Mouse (Mus musculus) urinary bladder, postnatal 25 days (tissue): ENCODE results near the gene Zbtb17.

Source experiments
- DNase-seq: peaks from one replicate; pipeline ENCODE4 v3.0.0; 2022; ENCODE audit warnings: low spot score

The Zbtb17 gene

DNA sequence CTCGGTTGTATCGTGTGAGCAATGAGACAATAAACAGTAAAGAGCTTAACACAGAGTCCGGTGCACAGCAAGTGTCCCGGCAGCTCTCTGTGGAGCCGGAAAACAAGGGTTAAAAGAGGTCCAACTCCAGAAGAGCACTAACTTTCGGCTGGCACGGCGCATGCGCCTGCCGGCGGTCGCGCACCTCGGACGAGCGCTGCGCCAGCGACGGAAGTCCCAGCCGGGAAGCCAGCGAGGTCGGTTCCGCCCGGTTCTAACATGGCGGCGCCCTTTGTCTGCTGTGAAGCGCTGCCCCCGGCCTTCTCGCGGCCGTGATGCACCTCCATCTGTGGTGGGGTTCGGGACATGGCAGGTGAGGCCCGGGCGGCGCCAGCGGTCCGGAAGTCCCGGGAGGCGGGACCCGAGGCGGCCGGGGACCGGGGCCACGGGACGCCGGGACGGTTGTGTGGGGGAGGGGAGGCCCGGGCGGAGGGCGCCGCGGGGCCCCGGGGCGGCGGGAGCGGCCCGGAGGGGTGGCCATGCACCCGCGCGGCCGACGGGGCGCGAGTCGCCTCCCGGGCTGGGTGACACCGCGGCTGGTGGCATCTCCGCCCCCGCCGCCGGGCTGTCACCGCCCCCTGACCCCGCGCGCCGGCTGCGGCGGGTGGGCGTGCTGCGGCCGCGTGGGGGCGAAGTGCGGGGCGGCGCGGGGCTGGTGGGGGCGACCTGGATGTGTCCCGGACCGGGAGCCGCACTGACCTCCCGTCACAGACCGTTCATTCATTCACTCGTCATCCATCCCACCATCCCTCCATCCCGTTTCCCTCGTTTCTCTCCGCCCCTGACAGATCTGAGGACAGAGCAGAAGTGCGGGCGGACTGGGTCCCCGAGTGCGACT lies at the start of gene Zbtb17:
Gene Zbtb17 (plus strand): TSS at position 204 of the 877 bp plus-strand sequence.
- DNase-seq, result peak; percentile 87

DNA sequence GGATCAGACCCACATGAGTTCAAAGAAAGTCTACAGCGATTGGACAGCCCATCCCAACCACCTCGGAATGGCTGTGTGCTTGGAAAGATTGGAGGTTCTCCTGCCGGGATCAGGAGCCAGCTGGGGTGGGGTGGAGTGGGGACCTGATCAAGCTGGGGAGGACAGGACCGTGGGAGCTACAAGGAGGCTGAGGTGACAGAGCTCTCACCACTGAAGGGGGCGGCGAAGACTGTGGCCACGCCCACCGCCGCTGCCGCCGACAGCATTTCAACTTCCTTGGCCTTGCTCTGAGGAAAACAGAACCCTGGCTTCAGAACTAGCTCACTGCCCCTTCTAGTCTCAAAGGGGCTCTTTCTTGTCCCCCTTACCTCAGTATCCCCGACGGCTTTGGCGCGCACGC lies 49.7 kb upstream of the Zbtb17 start:
- DNase-seq, result no peak

DNA sequence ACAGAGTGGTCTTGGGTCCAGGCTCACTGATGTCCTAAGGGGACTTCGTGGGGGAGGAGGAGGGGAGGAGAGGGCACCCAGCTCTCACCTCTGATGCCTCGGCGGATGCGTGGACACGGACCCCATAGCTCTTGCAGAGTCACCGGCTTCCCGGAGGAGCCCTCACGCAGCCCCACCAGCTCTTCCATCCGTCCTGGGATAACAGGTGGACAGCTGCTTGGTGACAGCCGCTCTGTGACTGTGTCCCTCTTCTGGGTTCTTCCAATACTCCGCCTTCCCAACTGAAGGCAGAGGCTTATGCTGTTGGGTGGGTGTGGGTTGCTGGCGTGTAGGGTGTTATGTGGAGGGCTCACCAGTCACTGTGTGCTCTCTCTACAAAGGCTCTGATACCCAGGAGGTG lies 46.6 kb upstream of the Zbtb17 start:
- DNase-seq, result no peak

DNA sequence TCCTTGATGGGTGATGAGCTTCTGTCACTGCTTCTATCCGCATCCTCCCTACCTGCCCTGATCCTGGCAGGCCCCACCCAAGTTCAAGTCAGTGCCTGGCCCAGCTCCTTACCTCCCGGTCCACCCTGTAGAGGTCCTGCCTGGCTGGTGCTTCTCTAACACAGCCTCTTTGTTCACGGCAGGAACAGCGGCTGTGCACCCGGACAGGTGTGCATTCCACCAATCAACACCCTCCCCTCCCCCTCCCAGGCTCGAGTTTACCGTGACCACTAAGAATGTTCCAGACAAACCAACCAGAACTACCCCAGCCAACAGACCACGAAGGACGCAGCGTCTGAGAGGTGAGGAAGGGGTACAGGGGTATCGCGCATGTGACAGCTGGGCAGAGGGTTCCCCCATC lies 45.9 kb upstream of the Zbtb17 start, which contains the start of gene Clcnka:
Gene Clcnka (minus strand): TSS at position 180 of the 400 bp plus-strand sequence.
- no peak for DNase-seq

DNA sequence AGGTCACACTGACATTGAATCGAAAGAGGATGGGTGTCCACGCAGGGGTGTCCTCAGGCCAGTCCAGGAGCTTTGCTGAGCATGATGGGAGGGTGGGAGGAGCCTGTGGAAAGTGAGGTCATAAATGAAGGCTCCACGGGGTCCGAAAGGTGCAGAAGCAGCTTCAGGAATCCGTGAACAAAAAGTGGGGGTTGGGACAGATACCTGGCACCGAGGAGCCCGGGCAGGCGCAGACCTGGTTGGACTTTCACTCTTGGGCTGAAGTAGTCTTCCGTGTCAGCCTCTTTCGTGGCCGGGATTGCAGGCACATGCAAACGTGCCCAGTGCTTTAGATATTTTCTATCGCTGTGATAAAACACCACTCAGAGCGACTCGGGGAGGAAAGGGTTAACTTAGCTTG lies 44.3 kb upstream of the Zbtb17 start:
- DNase-seq, result no peak

DNA sequence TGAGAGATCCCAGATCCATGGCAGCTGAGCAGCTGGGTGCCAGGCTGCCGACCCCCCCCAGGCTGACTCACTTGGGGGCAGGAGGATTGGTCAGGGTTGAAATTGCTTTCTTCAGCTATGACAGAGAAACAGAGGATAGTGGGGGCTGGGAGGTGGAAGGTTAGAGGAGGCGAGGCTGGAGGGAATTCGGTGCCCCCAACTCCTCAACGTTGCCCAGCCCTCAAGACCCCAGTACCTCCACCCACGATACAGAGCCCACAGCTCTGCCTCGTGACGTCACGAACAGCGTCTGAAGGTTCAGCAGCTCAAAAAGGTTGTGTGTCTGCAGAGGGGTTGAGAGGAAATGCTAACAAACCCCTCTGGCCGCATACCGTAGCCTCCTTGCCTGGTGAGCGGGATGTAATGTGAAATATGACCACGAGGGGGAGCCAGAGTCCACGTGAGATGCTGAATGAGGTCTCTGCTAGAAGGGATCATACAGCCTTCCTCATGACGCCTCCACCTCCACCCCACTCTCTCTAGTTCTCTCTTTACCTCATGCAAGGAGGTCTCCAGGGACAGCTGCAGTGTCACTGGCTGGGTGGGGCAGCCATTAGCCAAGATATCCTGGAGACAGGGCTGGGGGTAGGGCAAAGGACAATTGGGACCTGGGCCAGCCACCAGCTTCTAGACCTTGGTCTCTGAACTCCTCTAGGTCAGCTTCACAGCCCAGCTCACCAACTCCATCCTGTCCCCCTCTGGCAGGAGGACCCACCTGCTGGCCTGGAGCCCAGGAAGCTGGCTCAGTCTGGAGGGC lies 39.7 kb upstream of the Zbtb17 start:
- peak; percentile 87 for DNase-seq

DNA sequence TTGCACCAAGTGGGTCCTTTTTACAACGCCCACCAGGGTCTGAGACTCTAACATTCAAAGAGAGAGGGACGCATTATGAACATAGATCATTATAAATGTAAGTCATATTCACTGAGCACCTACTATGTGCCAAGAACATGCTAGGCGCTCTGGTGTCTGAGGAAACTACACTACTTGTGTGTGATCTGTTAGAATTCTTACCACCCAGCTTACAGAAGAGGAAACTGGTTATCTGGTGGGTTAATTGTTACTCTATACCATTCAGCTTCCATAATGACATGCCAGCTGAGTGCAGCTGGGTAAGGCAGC lies 39.2 kb upstream of the Zbtb17 start:
- DNase-seq, result no peak

DNA sequence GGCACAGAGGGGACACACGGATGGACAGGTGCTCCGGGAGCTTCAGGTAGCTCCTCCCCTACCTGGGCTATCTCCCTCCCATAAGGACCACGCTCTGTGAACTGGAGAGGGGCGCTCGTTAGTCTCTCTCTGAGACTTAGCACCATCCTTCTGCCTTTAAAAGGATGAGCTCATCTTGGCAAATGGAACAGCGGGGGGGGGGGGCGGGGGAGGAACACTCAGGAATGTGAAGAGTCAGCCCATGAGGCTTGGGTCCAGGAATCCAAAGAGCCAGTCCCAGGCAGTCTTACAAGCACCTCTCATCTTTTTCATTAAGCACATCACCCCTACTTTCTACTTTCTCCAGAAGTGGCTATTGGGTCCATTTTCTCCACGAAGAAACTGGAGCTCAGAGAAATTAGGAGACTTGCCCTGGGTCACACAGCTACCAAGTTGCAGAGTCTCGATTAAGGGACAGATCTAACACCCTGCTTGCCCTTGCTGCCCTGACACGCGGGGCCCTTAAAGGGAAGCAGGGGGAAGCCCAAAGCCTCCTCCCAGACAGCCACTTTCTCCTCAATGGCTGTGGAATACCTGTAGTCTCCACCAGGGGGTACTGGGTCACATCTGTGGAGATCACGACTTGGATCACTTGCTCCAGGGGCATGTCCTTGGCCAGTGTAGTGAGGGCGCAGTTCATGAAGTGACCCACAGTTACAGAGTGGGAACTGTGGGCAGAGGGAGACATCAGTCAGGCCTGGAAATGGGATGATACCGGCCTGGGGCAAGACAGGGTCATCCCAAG lies 37.7 kb upstream of the Zbtb17 start:
- DNase-seq, result peak; percentile 52

DNA sequence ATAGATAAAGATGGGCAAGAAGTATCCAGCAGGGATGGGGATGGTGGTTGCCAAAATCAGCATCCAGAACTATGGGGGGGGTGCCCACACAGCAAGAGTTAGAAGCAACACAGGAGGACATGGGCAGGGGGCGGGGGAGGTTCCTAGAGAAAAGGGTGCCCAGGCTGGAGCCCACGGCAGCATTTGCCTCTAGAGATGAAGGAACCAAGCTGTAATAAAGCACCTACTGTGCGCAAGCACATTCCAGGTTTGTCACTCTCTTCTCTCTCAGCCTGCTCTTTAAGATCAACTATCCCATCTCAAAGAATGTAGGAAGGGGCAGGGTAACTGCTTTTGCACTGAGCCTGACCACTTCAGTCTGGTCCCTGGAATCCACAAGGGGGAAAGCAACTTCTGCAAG lies 35.9 kb upstream of the Zbtb17 start:
- DNase-seq, result no peak

DNA sequence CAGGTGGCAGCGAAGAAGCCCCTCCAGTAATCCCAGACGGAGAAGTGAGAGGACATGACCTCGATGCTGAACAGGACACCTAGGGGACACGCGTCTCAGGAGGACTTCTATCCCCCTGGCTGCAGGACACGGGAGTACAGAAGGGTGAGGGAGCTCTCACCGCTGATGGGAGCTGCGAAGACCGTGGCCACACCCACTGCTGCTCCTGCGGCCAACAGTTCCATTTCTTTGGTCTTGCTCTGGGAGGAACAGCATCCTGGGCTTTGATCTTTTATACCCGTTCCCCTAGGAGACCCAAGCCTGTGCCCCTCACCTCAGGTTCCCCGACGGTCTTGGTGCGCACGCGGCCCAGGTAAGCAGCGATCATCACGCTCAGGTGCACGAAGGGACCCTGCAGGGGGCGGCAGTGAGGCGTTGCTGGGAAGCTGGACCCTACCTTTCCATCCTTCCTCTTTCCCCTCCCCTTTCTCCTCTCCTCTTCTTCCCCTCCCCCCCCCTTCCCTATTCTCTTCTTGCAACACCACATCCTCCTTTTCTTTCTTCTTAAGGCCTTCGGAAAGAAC lies 32.9 kb upstream of the Zbtb17 start:
- no peak for DNase-seq

DNA sequence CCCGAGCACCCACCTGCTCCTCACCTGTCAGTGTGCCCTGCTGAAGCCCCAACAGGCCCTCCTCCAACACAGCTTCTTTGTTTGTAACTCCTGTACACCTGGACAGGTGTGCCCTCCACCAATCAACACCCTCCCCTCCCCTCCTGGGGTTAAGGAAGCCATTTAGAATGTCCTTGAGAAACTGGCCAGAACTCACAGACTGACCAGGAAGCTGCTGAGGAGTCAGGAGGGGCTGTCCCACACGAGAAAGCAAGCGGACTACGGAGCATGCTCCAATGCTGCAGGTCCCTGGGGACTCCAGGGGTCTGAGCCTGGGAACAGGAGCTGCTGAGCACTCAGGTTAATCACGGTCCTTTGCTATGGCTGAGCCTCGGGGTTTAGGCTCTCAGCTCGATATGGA lies 28.5 kb upstream of the Zbtb17 start, which contains the start of gene Clcnkb:
Gene Clcnkb (minus strand): TSS at position 91 of the 400 bp plus-strand sequence.
- DNase-seq, result no peak

DNA sequence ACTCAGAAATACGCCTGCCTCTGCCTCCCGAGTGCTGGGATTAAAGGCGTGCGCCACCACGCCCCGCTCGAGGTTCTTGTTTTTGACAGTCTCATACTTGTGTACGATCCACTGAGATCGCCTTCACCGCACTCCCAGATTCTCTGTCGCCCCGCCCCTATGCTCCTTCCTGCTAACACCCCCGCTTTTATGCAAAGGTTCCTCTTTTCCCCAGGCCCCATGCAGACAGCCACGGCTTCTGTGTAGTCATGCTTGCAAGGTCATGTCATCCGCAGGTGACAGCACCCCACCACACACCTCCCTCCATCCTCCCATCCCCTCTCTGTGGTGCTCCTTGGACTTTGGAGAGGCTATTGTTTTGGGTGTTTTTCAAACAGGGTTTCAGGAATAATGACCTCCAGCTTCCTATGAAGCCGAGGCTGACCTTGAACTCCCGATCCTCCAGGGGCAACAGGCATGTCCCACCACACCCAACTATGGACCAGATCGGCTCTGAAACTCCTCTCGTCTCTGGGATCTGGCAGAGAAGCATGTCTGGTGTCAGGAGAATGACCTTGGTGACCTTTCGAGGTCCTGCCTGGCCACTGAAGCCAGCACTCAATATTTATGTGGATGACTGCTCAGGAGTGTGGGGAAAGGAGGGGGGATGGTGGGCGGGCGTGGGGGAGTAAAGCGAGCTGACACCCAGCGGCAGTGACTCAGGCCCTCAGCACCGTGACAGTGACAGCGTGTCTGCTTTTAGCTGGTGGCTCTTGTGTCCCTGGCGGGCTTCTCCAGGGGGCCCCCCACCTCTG lies 24.9 kb upstream of the Zbtb17 start:
- DNase-seq, result no peak

DNA sequence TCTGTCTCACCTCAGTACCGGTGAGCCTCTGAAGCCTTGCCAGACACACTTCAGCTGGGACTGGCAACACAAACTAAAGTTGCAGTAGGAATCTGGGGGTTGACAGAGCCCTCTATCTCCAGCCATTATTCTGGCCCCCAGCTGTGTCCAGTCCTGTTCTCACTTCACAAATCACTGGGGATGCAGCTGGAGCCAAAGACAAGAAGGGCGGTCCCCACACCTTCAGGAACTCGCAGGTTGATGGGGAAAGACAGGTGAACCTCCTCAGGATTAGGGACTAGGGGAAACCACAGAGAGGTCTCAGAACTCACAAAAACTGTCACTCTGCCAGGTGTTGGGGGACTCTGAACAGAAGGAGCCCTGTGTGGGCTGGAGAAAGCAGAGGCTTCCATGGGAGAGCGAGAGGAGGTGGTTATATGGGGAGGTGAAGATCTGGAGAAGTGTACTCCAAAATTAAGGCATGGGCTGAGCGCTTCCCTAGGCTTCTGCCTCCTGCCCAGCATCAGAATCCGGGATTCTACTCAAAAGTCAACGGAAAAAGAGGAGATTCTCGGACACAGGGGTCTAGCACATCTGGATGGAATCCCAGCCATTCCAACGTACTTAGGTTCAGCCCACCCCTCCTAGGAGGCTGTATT lies 24.1 kb upstream of the Zbtb17 start, which contains the start of gene Hspb7:
Gene Hspb7 (plus strand): TSS at position 588 of the 638 bp plus-strand sequence.
- DNase-seq, result no peak

DNA sequence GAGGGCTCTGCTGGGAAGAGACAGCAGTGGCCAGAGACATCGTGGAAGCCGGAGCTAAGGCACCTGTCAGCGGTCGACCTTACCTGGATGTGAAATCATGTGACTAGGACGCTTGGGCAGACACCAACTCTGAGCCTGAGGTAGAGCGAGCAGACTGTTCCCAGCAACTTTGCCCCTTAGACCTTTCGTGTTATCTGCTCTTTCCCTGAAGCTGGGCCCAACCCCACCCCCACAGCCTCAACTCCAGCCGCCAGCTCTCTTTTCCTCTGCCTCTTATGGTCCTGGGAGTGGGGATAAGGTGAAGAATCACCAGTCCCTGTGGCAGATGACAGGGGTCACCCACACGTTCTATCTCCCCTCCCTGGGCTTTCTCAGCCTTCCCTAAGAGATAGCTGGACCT lies 23.6 kb upstream of the Zbtb17 start:
- no peak for DNase-seq

DNA sequence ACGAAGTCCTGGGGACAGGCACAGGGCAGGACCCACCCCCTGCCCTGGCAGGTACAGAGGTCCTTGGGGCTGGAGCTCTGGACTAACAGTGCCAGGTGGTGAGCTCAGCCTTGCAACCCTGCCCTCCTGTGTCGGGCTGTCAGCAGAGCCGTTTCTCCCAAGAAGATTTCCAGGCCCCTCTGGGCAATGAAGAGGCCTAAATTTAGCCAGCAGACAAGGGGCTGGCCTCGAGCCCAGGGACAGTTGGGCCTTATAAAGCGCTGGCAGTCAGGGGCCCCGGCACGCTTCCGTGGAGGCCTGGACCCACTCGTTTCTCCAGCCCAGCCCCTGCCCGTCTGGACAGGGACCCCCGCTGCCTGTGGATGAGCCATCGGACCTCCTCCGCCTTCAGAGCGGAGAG lies 23.0 kb upstream of the Zbtb17 start:
- no peak for DNase-seq

DNA sequence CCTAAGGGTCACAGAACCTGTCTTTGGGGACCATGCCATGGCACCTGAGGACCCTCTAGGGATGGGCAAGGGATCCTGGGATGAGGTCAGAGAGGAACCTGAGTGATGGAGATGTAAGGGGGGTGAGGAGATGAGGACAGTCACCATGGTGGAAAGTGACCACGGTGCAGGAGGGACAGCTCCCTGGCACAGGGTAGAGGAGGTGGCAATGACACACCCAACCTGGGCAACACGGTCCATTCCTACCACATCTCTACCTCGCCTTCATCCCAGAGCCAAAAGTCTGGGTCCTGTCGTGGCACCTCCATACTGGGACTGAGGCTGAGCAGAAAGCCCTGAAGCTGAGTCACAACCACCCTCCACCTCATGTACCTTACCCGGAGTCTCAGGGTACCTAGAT lies 21.6 kb upstream of the Zbtb17 start:
- DNase-seq, result no peak

DNA sequence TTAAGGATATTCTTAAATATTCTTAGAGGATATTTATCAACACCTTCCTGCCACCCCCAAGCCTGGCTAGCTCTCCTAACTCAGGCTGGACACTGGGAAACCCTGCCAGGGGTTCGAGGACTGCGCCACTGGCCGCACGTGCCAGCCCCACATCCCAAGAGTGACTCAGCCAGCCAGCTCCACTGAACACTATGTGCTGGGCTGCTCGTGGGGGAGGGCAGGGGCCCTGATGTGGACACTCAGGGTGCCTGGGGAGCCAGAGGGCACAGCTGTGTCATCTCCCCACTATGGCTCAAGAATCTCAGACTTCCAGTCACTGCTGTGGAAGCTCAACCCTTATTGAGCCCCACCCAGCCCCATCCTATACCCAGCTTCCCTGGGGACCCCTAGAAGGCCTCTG lies 21.2 kb upstream of the Zbtb17 start:
- DNase-seq, result no peak

DNA sequence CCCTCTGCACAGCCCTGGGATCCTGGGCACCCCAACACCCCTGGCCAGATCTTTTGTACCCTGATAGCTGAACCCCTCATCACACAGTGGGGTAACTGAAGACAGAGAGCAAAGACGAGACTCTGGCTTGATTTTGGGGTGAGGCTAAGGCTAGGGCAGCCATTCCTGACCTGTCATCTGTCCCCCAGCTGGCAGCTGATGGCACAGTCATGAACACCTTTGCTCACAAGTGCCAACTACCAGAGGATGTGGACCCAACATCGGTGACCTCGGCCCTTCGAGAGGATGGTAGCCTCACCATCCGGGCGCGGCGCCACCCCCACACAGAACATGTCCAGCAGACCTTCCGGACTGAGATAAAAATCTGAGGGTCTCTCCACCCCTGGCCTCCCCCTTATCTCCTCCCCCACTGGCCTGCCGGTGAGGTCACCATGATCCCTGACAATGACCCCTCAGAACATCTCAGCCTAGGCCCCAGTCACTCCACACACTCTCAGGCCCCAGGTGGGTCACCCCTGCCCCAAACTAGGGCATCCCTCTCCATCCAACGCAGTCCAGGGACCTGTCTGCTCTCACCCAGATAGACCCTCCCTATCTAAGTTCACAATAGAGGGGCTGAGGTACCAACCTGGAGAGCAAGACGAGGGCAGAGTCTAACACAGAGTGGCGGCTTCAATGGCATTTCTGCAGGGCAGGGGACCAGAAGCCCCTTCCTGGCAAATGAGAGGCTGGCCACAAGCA lies 20.6 kb upstream of the Zbtb17 start:
- no peak for DNase-seq

DNA sequence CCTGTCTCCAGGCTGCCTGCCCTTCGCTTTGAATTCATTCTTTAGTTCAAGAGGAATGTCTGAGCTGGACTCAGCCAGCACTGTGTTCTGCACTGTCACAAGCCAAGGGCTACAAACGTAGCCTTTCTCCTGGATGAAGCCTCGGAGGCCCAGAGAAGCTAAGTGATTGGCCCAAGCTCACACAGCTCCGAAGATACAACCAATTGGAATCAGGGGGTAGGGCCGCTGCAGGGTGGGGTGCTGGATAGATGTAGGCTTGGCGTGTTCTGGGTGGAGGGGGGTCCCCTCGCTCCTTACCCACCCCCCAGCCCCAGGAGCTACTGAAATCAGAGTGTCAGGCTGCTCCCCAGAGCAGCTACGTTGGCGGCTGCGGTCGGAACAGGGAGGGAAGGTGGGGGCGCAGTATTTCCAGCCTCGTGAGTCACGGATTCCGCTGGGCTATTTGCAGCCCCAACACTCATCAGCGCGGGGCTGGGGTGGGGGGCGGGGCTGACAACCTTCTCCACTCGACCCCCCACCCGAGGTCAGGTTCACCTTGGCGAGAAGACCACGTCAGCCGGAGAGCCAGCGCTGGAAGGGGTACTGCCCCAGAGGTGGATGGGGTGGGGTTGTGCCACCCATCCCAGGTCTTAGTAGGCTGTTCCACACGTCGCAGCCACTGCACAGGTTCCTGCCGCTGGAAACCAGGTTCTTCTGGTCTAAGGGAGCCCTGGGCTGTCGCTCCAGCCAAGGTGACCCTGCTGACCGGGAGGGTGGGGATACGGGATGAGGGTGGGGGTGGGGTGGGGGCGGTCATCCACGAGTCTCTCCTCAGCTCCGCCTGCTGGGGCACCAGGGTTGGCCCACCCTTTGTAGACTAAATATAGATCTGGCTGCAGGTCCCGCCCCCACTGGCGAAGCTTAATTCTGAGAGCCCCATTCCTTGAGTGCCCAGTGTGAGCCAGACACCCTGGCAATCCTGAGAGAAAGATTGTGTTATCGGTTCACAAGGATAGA lies 18.7 kb upstream of the Zbtb17 start:
- DNase-seq, result no peak
